Mouse (Mus musculus): ENCODE data around the gene Olfr713.

Gene Olfr713

GRCm38 (mm10) chr7:107030874-107031273 is at the start of gene Olfr713:
Olfr713 (plus strand) TSS chr7:107031174.
- no peak for DNase-seq (ENCODE audit: low read depth, low spot score)

- DNase-seq (ENCODE audit: low read depth, low spot score) = no peak
Observed at GRCm38 (mm10) chr7:106985236-106985635, 45.7 kb upstream of the Olfr713 start.

GRCm38 (mm10) chr7:107000798-107001197 is 30.2 kb upstream of the Olfr713 start:
- DNase-seq (ENCODE audit: low read depth, low spot score) = no peak

GRCm38 (mm10) chr7:107004169-107004568 is 26.8 kb upstream of the Olfr713 start:
- DNase-seq (ENCODE audit: low read depth, low spot score) = no peak

- DNase-seq (ENCODE audit: low read depth, low spot score) = no peak
Observed at GRCm38 (mm10) chr7:107005972-107006371, 25.0 kb upstream of the Olfr713 start, which contains the start of gene Olfr2. Olfr2 (minus strand) TSS chr7:107006072.

GRCm38 (mm10) chr7:107039934-107040563 is 9.1 kb downstream of the Olfr713 start:
- DNase-seq (ENCODE audit: low read depth, low spot score) = no peak

GRCm38 (mm10) chr7:107043136-107043535 is 12.2 kb downstream of the Olfr713 start:
- DNase-seq (ENCODE audit: low read depth, low spot score) = no peak

- DNase-seq (ENCODE audit: low read depth, low spot score) = no peak
Observed at GRCm38 (mm10) chr7:107044407-107044806, 13.4 kb downstream of the Olfr713 start.

GRCm38 (mm10) chr7:107045833-107046232 is 14.9 kb downstream of the Olfr713 start:
- DNase-seq (ENCODE audit: low read depth, low spot score) = peak; percentile 16

- DNase-seq (ENCODE audit: low read depth, low spot score) = no peak
Observed at GRCm38 (mm10) chr7:107047578-107047977, 16.6 kb downstream of the Olfr713 start.

- DNase-seq (ENCODE audit: low read depth, low spot score) = no peak
Observed at GRCm38 (mm10) chr7:107070681-107071080, 39.7 kb downstream of the Olfr713 start, which contains the start of gene Olfr714. Olfr714 (plus strand) TSS chr7:107070981.
